Mouse (Mus musculus) erythroid progenitor cell, adult 5-6 weeks (primary cell): Measurements from ENCODE around the gene Gm20911. TPM values are rescaled to one million over a fixed set of nuclear protein-coding genes. Genes with fewer than 3 reads are reported as not detected.
"Not testable (repeated sequence)": the region's sequence is repeated elsewhere in the genome, so short reads cannot be mapped to it uniquely, and the experiment has no call there.

Experiments used
- ATAC-seq: replicated peaks from 2 replicates; pipeline ENCODE4 v1.8.0; 2016; ENCODE audit warnings: moderate number of reproducible peaks, mild to moderate bottlenecking, moderate TSS enrichment, inconsistent platforms; ENCODE audit not compliant: poor library complexity, low FRiP score, severe bottlenecking
- total RNA-seq, 2 experiments: library from RNA; stranded (forward) in 1 of 2; stranded (reverse) in 1 of 2; fragments of 150-400 nt in 1 of 2; fragments of 186-747, 209-891 nt in 1 of 2; gene quantifications; 2 replicates each; pipeline versions ENCODE4 v1.2.3 to v1.2.4; 2015 to 2017; ENCODE audit warnings: low replicate concordance in 2 of 2

The Gm20911 gene
- total RNA-seq (2015; ENCODE audit: low replicate concordance) (not detected in 2 replicates), total RNA-seq (2017; ENCODE audit: low replicate concordance) (not detected in 2 replicates)

GRCm38 (mm10) chrY:81457707-81458106 lies at the start of gene Gm20911:
Gm20911 (plus strand) TSS chrY:81458007.
- not testable (repeated sequence) for ATAC-seq
